In the genomic region with DNA sequence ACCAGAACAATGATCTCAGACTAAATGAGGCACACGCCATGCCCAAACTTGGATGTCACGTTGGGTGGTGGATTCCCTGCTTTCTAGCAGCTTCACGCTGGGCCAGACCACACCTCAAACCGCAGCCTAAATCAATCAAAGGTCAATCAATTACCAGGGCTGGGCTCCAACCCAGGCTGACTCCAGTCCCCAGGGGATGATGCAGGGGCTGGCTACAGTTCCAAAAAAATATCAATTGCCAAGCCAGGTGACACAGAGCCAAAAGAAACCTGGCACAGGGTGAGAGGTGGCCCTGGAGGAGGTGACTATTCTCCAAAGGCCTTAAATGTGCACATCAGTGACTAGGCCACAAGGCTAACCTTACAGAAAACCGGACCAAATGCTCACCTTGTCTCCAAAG, we compare ENCODE assay signal across 25 mouse cellular contexts. TPM values are rescaled to one million over a fixed set of nuclear protein-coding genes. Genes with fewer than 3 reads are reported as not detected.
A peak's percentile ranks its signal among the peaks of the same experiment; 100 is the strongest.
DNase-seq lines count a peak whose midpoint lies in the region; ATAC-seq lines count a peak whose summit lies in the region.
"Had no signal": no experiment of that assay in that cellular context is flagged by ENCODE, and none has a peak within 500 bp of the region (broad histone marks: within the 10 kb centered on the region; RNA-seq: fewer than 3 reads in every experiment).

No protein-coding gene starts in this region.

- peak; percentile 50 for DNase-seq in adrenal gland, postnatal 14 days
- no peak for DNase-seq in adrenal gland, postnatal 4 days (ENCODE audit: low spot score in 2 of 2)
- DNase-seq in heart, postnatal 10 days = no peak
- DNase-seq in kidney, adult 9 months = peak; percentile 49
- peak; percentile 56 for DNase-seq in fat pad, adult 2 months (ENCODE audit: extremely low read depth, low read depth, low spot score)
- DNase-seq: gastrocnemius, adult 2 months; lung, adult 18-20 months; lung, postnatal 14 days; thymus, postnatal 25 days had no signal

- ATAC-seq in heart, embryonic 13.5 days (ENCODE audit: extremely low read depth, insufficient number of reproducible peaks, low FRiP score, low TSS enrichment) = no peak
- ATAC-seq in kidney, embryonic 16.5 days (ENCODE audit: low FRiP score, low TSS enrichment) = no peak
- ATAC-seq: CD4-positive, CD25-positive, alpha-beta regulatory T cell, adult 4 months; midbrain, embryonic 13.5 days had no signal

- H3K27ac ChIP-seq in heart, embryonic 13.5 days (replicated peaks) = peak overlapping the region; percentile 92; the same call in 1 of the 2 replicates
- H3K27ac ChIP-seq in kidney, embryonic 16.5 days (ENCODE audit: low read length) = no peak overlapping the region
- H3K27ac ChIP-seq: forebrain, embryonic 10.5 days; gastrocnemius, adult 2 months; midbrain, embryonic 13.5 days; neural tube, embryonic 12.5 days had no signal

- no peaks in the 10 kb centered on the region for H3K9me3 ChIP-seq in heart, embryonic 13.5 days
- H3K9me3 ChIP-seq in kidney, embryonic 16.5 days (ENCODE audit: low read length) = no peaks in the 10 kb centered on the region
- H3K9me3 ChIP-seq: embryonic facial prominence, embryonic 15.5 days; forebrain, embryonic 10.5 days; G1E; midbrain, embryonic 13.5 days; neural tube, embryonic 12.5 days had no signal

- no peak overlapping the region for H3K4me2 ChIP-seq in heart, embryonic 13.5 days
- H3K4me2 ChIP-seq in kidney, embryonic 16.5 days (replicated peaks; ENCODE audit: low read depth, low read length) = no peak overlapping the region
- H3K4me2 ChIP-seq: embryonic facial prominence, embryonic 15.5 days; hindbrain, embryonic 14.5 days; midbrain, embryonic 13.5 days; neural tube, embryonic 12.5 days had no signal

- intact Hi-C loops in heart, postnatal 10 days (cut with DNase I) = no loop called here

- no peaks in the 10 kb centered on the region for H3K27me3 ChIP-seq in heart, embryonic 13.5 days (replicated peaks)
- no peaks in the 10 kb centered on the region for H3K27me3 ChIP-seq in kidney, embryonic 16.5 days (ENCODE audit: insufficient read depth, low read length)
- H3K27me3 ChIP-seq: embryonic facial prominence, embryonic 15.5 days; midbrain, embryonic 13.5 days; neural tube, embryonic 12.5 days had no signal

- no peak overlapping the region for H3K4me3 ChIP-seq in heart, embryonic 13.5 days
- H3K4me3 ChIP-seq in kidney, embryonic 16.5 days (ENCODE audit: low read length) = no peak overlapping the region
- H3K4me3 ChIP-seq: embryonic facial prominence, embryonic 15.5 days; forebrain, embryonic 10.5 days; gastrocnemius, adult 2 months; midbrain, embryonic 13.5 days; neural tube, embryonic 12.5 days had no signal

- no peak overlapping the region for H3K9ac ChIP-seq in heart, embryonic 13.5 days
- H3K9ac ChIP-seq in kidney, embryonic 16.5 days (replicated peaks; ENCODE audit: low read length) = no peak overlapping the region
- H3K9ac ChIP-seq: embryonic facial prominence, embryonic 15.5 days; hindbrain, embryonic 14.5 days; midbrain, embryonic 13.5 days; neural tube, embryonic 12.5 days had no signal

- H3K36me3 ChIP-seq in heart, embryonic 13.5 days = peaks cover 57% of the 10 kb centered on the region
- H3K36me3 ChIP-seq in kidney, embryonic 16.5 days (ENCODE audit: insufficient read depth, low read length) = peaks cover 10% of the 10 kb centered on the region; the same call in 1 of the 2 replicates

- 90% methylated on average over 5 of the region's 5 CpGs for WGBS in heart, embryonic 13.5 days
- 89% methylated on average over 5 of the region's 5 CpGs for WGBS in kidney, embryonic 16.5 days

- peaks cover 73% of the 10 kb centered on the region for H3K4me1 ChIP-seq in heart, embryonic 13.5 days
- H3K4me1 ChIP-seq in kidney, embryonic 16.5 days (ENCODE audit: insufficient read depth, low read length) = peaks cover 18% of the 10 kb centered on the region

RNA-seq across cellular contexts. Expression of a gene that starts 9.1 kb away (rescaled TPM):
- 21.4 and 28.2 TPM in 2 replicates for total RNA-seq in adrenal gland, postnatal 14 days (2021)
- total RNA-seq in adrenal gland, postnatal 4 days (2021) = 10 to 100 TPM; 36.3 to 37.1 TPM
- polyA plus RNA-seq in heart, embryonic 13.5 days (2015; fragmentation: Nextera tagmentation; extraction: Ambion mirVana) = 79.6 and 80.3 TPM in 2 replicates
- 10 to 100 TPM; 30.4 to 36.7 TPM for total RNA-seq in heart, postnatal 10 days (2021)
- 58.5 and 62.4 TPM in 2 replicates for polyA plus RNA-seq in kidney, embryonic 16.5 days (2015; fragmentation: Nextera tagmentation; extraction: Ambion mirVana)

RNA-seq across cellular contexts. Expression of a gene that starts 19.4 kb away (rescaled TPM):
- total RNA-seq in adrenal gland, postnatal 14 days (2021) = not detected in 2 replicates
- total RNA-seq in adrenal gland, postnatal 4 days (2021) = 10 to 100 TPM in 1 of 2 experiments, not detected in 1; 54.8 TPM
- polyA plus RNA-seq in heart, embryonic 13.5 days (2015; fragmentation: Nextera tagmentation; extraction: Ambion mirVana) = not detected in 2 replicates
- total RNA-seq in heart, postnatal 10 days (2021) = not detected
- polyA plus RNA-seq in kidney, embryonic 16.5 days (2015; fragmentation: Nextera tagmentation; extraction: Ambion mirVana) = not detected in 2 replicates
- total RNA-seq: G1E; gastrocnemius, adult 2 months; granulocyte monocyte progenitor cell, adult 5-6 weeks; layer of hippocampus, postnatal 25 days; left cerebral cortex, postnatal 14 days; megakaryocyte, adult 5-6 weeks had no signal
- polyA plus RNA-seq: CD4-positive, CD25-positive, alpha-beta regulatory T cell, adult 4 months; embryonic facial prominence, embryonic 15.5 days; forebrain, embryonic 10.5 days; G1E; heart, postnatal 0 days; hindbrain, embryonic 14.5 days; intestine, embryonic 14.5 days; limb, embryonic 14.5 days; midbrain, embryonic 13.5 days; neural tube, embryonic 12.5 days had no signal

RNA-seq across cellular contexts. Expression of a gene that starts 39.6 kb away (rescaled TPM):
- 0.56 TPM in 1 of 2 replicates, not detected in the other for total RNA-seq in adrenal gland, postnatal 14 days (2021)
- total RNA-seq in adrenal gland, postnatal 4 days (2021) = 1,000 to 10,000 TPM in 1 of 2 experiments, under 1 TPM in 1; 0.56 to 1,571 TPM
- not detected in 2 replicates for polyA plus RNA-seq in heart, embryonic 13.5 days (2015; fragmentation: Nextera tagmentation; extraction: Ambion mirVana)
- total RNA-seq in heart, postnatal 10 days (2021) = under 1 TPM in 1 of 2 experiments, not detected in 1; 0.87 TPM
- 0.17 TPM in 1 of 2 replicates, not detected in the other for polyA plus RNA-seq in kidney, embryonic 16.5 days (2015; fragmentation: Nextera tagmentation; extraction: Ambion mirVana)
- total RNA-seq: G1E; gastrocnemius, adult 2 months; granulocyte monocyte progenitor cell, adult 5-6 weeks; layer of hippocampus, postnatal 25 days; left cerebral cortex, postnatal 14 days; megakaryocyte, adult 5-6 weeks had no signal
- polyA plus RNA-seq: CD4-positive, CD25-positive, alpha-beta regulatory T cell, adult 4 months; embryonic facial prominence, embryonic 15.5 days; forebrain, embryonic 10.5 days; G1E; hindbrain, embryonic 14.5 days; midbrain, embryonic 13.5 days; neural tube, embryonic 12.5 days had no signal

Comparison
In these comparisons a context has a peak if more than half of its experiments do, and no peak if none do; other contexts are left out.
1. DNase-seq: peak in adrenal gland, postnatal 14 days (single experiment), kidney, adult 9 months (single experiment) and fat pad, adult 2 months (single experiment); none in adrenal gland, postnatal 4 days (0 of 2) and heart, postnatal 10 days (0 of 2).